Mouse (Mus musculus) megakaryocyte progenitor cell, adult 5-6 weeks (primary cell): ENCODE data around the gene Trim7. TPM values are rescaled to one million over a fixed set of nuclear protein-coding genes. Genes with fewer than 3 reads are reported as not detected.

ENCODE experiments used
- ATAC-seq: replicated peaks from 2 replicates; pipeline ENCODE4 v1.8.0; 2016; ENCODE audit warnings: mild to moderate bottlenecking, moderate TSS enrichment, inconsistent platforms; ENCODE audit not compliant: poor library complexity
- total RNA-seq, 2 experiments: library from RNA; stranded (forward) in 1 of 2; stranded (reverse) in 1 of 2; fragments of 157-497, 149-512 nt in 1 of 2; fragments of 200-1000 nt in 1 of 2; gene quantifications; 2 replicates each; pipeline versions ENCODE4 v1.2.3 to v1.2.4; 2015 to 2017

The Trim7 gene
- total RNA-seq, 2 experiments from 2014 or later, result 0.32 to 3.5 TPM

GRCm38 (mm10) chr11:48845244-48845815, 19.4 kb downstream of the Trim7 start:
- ATAC-seq, result no peak

- ATAC-seq, result 0 out of 2 replicates have a peak, but pooled peaks have one; percentile 32
These were observed 20.4 kb downstream of the Trim7 start for GRCm38 (mm10) chr11:48846362-48846761.

GRCm38 (mm10) chr11:48846881-48847280, 20.9 kb downstream of the Trim7 start:
- no peak for ATAC-seq

GRCm38 (mm10) chr11:48850240-48850639, 24.3 kb downstream of the Trim7 start:
- ATAC-seq, result no peak

- ATAC-seq, result no peak
These were observed 25.5 kb downstream of the Trim7 start for GRCm38 (mm10) chr11:48851270-48851995.

- ATAC-seq, result no peak
These were observed 26.2 kb downstream of the Trim7 start for GRCm38 (mm10) chr11:48852190-48852589.

- 0 out of 2 replicates have a peak, but pooled peaks have one; percentile 0 for ATAC-seq
These were observed 26.9 kb downstream of the Trim7 start for GRCm38 (mm10) chr11:48852624-48853473.

GRCm38 (mm10) chr11:48853474-48854180, 27.7 kb downstream of the Trim7 start:
- ATAC-seq, result peak; percentile 49

- peak; percentile 32 for ATAC-seq
These were observed 33.1 kb downstream of the Trim7 start for GRCm38 (mm10) chr11:48859014-48859413.

GRCm38 (mm10) chr11:48862784-48863319, 36.9 kb downstream of the Trim7 start:
- ATAC-seq, result no peak

- no peak for ATAC-seq
These were observed 37.9 kb downstream of the Trim7 start for GRCm38 (mm10) chr11:48863808-48864207.

- ATAC-seq, result no peak
These were observed 40.5 kb downstream of the Trim7 start for GRCm38 (mm10) chr11:48866481-48866880.

- ATAC-seq, result no peak
These were observed 43.6 kb downstream of the Trim7 start for GRCm38 (mm10) chr11:48869380-48870110.

GRCm38 (mm10) chr11:48870781-48871180, 44.8 kb downstream of the Trim7 start:
- ATAC-seq, result peak; percentile 7; the same call in 1 of the 2 replicates

GRCm38 (mm10) chr11:48871201-48871772, 45.3 kb downstream of the Trim7 start, which contains the start of gene Irgm1:
Gene Irgm1, minus strand, starts transcription at chr11:48871683.
- ATAC-seq, result peak; percentile 39

GRCm38 (mm10) chr11:48871817-48872541, 46.0 kb downstream of the Trim7 start:
- peak; percentile 9 for ATAC-seq

GRCm38 (mm10) chr11:48872695-48873300, 46.9 kb downstream of the Trim7 start:
- ATAC-seq, result no peak

GRCm38 (mm10) chr11:48873591-48874290, 47.8 kb downstream of the Trim7 start:
- ATAC-seq, result peak; percentile 59
